Mouse (Mus musculus) macrophage (primary cell): Measurements from ENCODE around the gene Hdac5. TPM values are rescaled to one million over a fixed set of nuclear protein-coding genes. Genes with fewer than 3 reads are reported as not detected.
A peak's percentile ranks its signal among the peaks of the same experiment; 100 is the strongest.

Experiments used
- H3K27ac ChIP-seq: fragments of 350-480 bp; formaldehyde crosslinking; 2 replicates; pipeline ENCODE4 v1.9.0; 2021
- H3K36me3 ChIP-seq: fragments of 350-480 bp; formaldehyde crosslinking; 2 replicates; pipeline ENCODE4 v1.9.0; 2021; ENCODE audit errors: inconsistent target
- H3K4me3 ChIP-seq: fragments of 350-480 bp; formaldehyde crosslinking; 2 replicates; pipeline ENCODE4 v1.9.0; 2021; ENCODE audit errors: inconsistent target
- H3K79me2 ChIP-seq: fragments of 350-480 bp; formaldehyde crosslinking; 2 replicates; pipeline ENCODE4 v1.9.0; 2021; ENCODE audit errors: inconsistent target
- WGBS: methylation state at CpG from one replicate; pipeline ENCODE4 v1.1.7; 2026; ENCODE audit warnings: inconsistent platforms; ENCODE audit not compliant: missing documents; 5-methylcytosine and 5-hydroxymethylcytosine counted together
- polyA plus RNA-seq: library from polyadenylated mRNA; stranded (reverse); fragments of 250-400 nt; gene quantifications from 3 replicates; pipeline ENCODE4 v1.2.4, GENCODE M21; 2018; ENCODE audit warnings: inconsistent platforms
- total RNA-seq, 78 experiments: library from RNA; depleted of rRNA; stranded (reverse); fragments of 250-400 nt; gene quantifications; 1 replicate in 9 of 78; 2 replicates in 24 of 78; 3 replicates in 43 of 78; 4 replicates in 2 of 78; pipeline ENCODE4 v1.2.4; 2018; ENCODE audit warnings: inconsistent platforms in 56 of 78

The Hdac5 gene
- total RNA-seq (2018; cell fraction: chromatin; rRNA removed): 100 to 1,000 TPM in 13 of 26 experiments, 10 to 100 TPM in 13; 10.5 to 341 (median 94.0) TPM
- 10 to 100 TPM; 24.5 to 71.8 (median 47.2) TPM for total RNA-seq (2018; cell fraction: cytosol; rRNA removed)
- 100 to 1,000 TPM in 7 of 26 experiments, 10 to 100 TPM in 19; 11.4 to 146 (median 63.2) TPM for total RNA-seq (2018; cell fraction: nucleus; rRNA removed)
- polyA plus RNA-seq: 31.9 to 58.0 TPM (median 47.9 TPM) in 3 replicates

GRCm38 (mm10) chr11:102230006-102230741 lies at the start of gene Hdac5:
Gene Hdac5 (minus strand): TSS chr11:102230166.
- peak within 1 kb of the TSS; percentile 89 for H3K27ac ChIP-seq
- peaks cover 45% of the 10 kb centered on the region for H3K79me2 ChIP-seq
- no peaks in the 10 kb centered on the region; the same call in 1 of the 2 replicates for H3K36me3 ChIP-seq
- H3K4me3 ChIP-seq: peak within 1 kb of the TSS; percentile 89
- 1% methylated on average over 46 of the region's 49 CpGs for WGBS

GRCm38 (mm10) chr11:102279595-102279994 lies 49.6 kb upstream of the Hdac5 start:
- WGBS: 97% methylated on average over 3 of the region's 3 CpGs
- no peak overlapping the region for H3K27ac ChIP-seq
- no peaks in the 10 kb centered on the region for H3K79me2 ChIP-seq
- H3K36me3 ChIP-seq: no peaks in the 10 kb centered on the region
- H3K4me3 ChIP-seq: no peak overlapping the region

DNA sequence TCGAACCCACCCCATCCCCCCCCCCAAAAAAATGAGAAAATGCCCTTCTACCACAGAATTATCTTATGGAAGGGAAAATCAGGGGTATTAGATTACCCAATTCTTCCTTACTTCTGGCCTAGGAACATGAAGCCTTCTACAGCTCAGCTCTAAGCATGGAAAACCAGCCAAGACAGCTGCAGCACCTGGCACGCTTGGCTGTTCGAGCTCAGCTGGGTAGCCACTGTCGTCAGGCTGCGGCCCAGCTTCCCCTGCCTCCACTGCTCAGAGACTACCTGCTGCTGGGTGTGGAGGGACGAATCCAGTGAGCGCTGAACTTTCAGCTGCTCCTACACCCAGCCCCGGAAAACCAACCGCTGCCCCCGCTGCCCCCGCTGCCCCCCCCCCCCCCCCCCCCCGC lies 47.8 kb upstream of the Hdac5 start:
- Histone ChIP-seq H3K79me2 (no peaks in the 10 kb centered on the region), H3K36me3 (no peaks in the 10 kb centered on the region), H3K4me3 (no peak overlapping the region), H3K27ac (no peak overlapping the region)
- 97% methylated on average over 3 of the region's 12 CpGs for WGBS

GRCm38 (mm10) chr11:102276411-102276915 lies 46.5 kb upstream of the Hdac5 start:
- no peak overlapping the region for H3K4me3 ChIP-seq
- H3K27ac ChIP-seq: no peak overlapping the region
- H3K79me2 ChIP-seq: no peaks in the 10 kb centered on the region
- H3K36me3 ChIP-seq: no peaks in the 10 kb centered on the region
- 10% methylated on average over 28 of the region's 33 CpGs for WGBS

DNA sequence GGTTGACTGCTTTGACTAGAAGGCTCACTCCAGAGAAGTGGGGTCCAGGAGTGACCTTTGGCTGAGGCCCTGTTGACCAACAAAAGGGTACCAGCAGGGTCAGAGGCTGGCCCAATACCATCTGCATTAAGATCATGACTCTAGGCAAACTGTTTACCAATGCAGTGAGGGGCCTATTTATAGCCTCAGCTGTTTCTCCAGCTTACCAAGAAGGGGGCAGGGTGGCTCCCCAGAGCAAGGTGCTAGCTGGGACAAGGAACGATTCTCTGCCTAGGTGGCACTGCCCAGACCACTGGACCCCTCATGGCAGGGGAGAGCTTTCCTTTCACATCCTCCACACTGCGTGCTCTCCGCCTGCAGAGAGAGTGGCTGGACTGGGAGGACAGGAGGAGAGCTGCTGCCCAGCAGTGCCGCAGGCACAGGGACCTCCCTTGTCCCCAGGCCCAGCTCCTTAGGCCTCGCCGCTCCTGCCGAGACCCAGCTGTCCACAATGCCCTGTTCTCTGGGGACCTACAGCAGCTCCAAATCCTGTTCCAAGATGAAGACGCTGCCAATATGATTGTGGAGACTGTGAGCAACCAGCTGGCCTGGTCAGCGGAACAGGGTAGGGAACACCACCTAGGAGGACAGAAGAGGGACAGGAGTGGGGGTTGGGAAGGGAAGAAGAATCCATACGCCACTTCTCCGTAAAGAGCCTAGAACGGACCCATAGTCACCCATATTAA lies 38.7 kb upstream of the Hdac5 start, which contains the start of gene Asb16:
TSS of gene Asb16 (plus strand) at position 224 of the 725 bp plus-strand sequence.
- no peaks in the 10 kb centered on the region for H3K36me3 ChIP-seq
- H3K27ac ChIP-seq: no peak within 1 kb of the TSS
- H3K4me3 ChIP-seq: no peak within 1 kb of the TSS
- no peaks in the 10 kb centered on the region for H3K79me2 ChIP-seq
- WGBS: 93% methylated on average over 12 of the region's 12 CpGs

DNA sequence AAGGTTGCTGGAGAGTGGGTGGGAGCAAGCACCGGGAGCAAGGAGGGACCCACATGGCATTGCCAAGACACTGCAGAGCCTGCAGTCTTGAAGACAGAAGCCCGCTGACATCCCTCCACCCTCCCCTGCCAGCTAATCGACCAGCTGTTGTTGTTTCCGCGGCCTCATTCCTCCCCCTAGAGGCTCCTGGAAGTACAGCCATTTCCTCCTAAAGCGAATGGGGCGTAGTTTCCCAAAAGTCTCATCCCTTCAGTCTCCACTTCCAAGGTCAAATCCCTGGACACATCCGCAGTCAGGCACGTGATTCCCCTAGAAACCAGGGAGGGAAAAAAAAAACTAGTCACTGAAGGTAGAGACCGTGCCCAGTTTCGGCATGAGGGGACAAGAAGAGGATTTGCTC lies 37.5 kb upstream of the Hdac5 start:
- no peaks in the 10 kb centered on the region for H3K36me3 ChIP-seq

DNA sequence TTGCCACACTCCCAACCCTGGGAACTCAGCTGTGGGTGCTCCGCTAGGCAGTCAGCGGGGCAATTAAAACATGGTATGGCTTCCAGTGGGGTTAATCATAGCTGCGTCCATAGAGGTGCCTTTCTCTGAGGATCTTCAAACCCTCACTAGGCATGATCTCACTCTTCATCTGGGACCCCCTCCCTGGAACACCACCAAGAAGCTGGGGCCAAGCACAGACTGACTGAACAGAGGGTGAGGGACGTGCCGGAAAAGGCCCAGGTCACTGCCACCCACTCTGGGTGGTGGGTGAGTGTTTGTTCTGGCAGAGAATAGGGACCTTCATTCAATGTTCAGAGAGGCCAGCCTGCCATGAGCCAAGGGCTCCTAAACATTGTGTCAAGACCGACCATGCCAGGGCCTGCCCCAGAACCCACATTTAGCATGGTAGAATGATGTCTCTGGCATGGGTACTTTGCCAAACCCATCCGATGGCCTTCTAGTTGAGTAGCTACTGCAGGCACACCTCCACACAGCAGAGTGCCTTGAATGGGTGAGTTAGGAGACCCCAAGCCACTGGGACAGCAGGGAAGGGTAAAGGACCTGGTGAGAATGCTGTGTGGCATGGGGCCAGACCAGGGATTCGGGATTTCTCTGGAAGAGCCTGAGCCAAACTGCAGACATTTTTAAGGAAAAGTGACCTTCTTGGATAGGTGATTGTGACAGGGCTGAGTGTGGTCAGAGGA lies 36.8 kb upstream of the Hdac5 start:
- 89% methylated on average over 8 of the region's 8 CpGs for WGBS
- H3K27ac ChIP-seq: no peak overlapping the region
- no peak overlapping the region for H3K4me3 ChIP-seq
- H3K36me3 ChIP-seq: no peaks in the 10 kb centered on the region
- H3K79me2 ChIP-seq: no peaks in the 10 kb centered on the region

More for the DNA sequence above, 37.5 kb upstream of the Hdac5 start:
- no peak overlapping the region for H3K27ac ChIP-seq
- 10% methylated on average over 11 of the region's 11 CpGs for WGBS
- no peak overlapping the region for H3K4me3 ChIP-seq
- H3K79me2 ChIP-seq: no peaks in the 10 kb centered on the region

DNA sequence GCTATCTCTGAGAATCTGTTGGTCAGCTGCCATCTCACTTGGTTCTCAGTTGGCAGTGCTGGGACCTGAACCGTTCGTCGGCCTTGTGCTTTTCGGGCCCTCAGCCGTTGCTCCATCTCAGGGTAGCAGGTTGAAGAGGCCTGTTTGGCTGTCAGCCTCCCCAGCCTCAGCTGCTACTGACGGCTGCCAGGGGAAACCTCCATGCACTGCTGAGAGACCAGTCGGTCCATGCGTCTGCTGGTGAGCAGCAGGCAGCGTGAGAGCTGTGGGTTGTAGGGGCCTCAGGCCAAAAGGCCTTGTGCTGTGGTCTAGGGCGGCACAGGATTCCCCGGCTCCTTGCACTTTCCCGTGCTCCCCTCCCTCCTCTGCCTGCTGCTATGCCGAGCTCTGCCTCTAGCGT lies 35.9 kb upstream of the Hdac5 start:
- Histone ChIP-seq H3K4me3 (no peak overlapping the region), H3K79me2 (no peaks in the 10 kb centered on the region), H3K27ac (no peak overlapping the region), H3K36me3 (no peaks in the 10 kb centered on the region)
- 89% methylated on average over 14 of the region's 14 CpGs for WGBS

DNA sequence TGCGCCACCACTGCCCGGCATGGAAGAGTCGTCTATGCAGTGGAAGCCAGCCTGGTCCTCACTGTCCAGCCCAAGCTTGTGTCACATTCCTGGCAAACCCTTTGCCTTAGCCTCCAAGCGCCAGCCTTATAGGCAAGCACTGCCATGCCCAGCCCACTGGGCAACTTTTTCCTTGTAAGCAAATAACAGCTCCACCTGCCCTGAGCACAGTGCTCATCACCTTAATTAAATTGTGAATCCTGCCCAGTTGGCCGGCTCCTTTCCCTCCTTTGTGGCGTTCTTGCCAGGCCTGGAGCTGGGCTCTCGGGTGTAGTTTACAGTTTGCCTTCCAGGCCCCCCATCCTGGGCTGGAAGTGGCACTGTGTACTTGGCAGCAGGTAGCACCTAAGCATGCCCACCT lies 33.2 kb upstream of the Hdac5 start:
- Histone ChIP-seq H3K4me3 (no peak overlapping the region), H3K79me2 (no peaks in the 10 kb centered on the region), H3K36me3 (no peaks in the 10 kb centered on the region), H3K27ac (no peak overlapping the region)
- WGBS: 97% methylated on average over 7 of the region's 7 CpGs

- no peaks in the 10 kb centered on the region for H3K36me3 ChIP-seq
- no peak overlapping the region for H3K27ac ChIP-seq
- H3K79me2 ChIP-seq: no peaks in the 10 kb centered on the region
- 92% methylated on average over 3 of the region's 3 CpGs for WGBS
- no peak overlapping the region for H3K4me3 ChIP-seq
These were observed 28.6 kb upstream of the Hdac5 start for GRCm38 (mm10) chr11:102258521-102258920.

DNA sequence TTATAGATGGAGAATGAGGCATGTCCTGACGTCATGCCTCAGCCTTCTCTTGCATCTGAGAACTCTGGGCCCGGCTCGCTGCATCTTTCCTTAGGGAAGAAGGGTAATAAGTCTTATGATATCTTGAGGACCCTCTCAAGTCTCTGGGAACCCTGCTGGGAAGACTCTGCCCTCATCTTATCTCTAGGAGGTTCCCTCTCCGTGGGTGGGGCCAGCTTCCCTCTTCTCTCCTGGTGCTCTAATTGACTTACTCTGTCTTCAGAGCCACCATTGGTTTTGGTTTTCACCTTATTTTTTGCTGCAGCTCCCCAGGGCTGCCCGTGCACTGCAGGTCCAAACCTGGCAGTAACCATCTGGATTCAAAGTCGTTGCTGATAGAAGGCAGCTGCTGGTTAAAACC lies 28.1 kb upstream of the Hdac5 start:
- Histone ChIP-seq H3K79me2 (no peaks in the 10 kb centered on the region), H3K4me3 (no peak overlapping the region), H3K36me3 (no peaks in the 10 kb centered on the region), H3K27ac (no peak overlapping the region)
- WGBS: 97% methylated on average over 6 of the region's 6 CpGs

GRCm38 (mm10) chr11:102257514-102257913 lies 27.5 kb upstream of the Hdac5 start:
- WGBS: 73% methylated on average over 9 of the region's 9 CpGs

DNA sequence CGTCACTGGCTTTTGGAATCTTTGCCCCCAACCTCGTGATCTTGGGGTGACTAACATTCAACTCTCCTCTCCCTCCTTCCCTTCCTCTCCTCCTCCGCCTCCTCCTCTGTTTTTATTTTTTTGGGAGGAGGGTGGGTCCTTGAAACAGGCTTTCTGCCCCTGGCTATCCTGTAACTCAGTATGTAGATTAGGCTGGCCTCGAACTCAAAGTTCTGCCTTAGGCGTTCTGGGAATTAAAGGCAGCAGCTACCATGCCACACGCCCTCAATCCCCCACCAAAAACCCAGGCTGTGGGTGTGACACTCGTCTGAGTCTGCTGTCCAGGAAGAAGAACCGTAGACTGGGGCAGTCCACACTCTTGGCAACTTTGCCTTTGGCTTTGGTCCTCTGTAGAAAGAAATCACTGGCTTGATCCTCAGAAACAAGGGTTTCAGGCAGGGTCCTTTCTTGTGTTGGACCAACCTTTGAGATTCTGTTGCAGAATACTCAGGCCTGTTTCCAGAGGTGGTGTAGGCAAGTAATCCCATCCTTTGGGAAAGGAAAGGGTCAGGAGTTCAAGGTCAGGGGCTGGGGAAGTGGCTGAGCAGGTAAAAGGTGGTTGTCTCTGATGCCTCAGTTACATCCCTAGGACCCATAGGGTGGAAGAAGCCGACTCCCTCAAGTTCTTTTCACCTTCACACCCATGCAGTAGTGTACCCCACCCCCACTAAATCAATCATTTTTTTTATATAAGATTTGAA lies 19.6 kb upstream of the Hdac5 start:
- Histone ChIP-seq H3K79me2 (peaks cover 11% of the 10 kb centered on the region; the same call in 1 of the 2 replicates), H3K4me3 (peak overlapping the region; percentile 68), H3K36me3 (no peaks in the 10 kb centered on the region), H3K27ac (peak overlapping the region; percentile 59)
- WGBS: 16% methylated on average over 9 of the region's 9 CpGs

More at GRCm38 (mm10) chr11:102257514-102257913, 27.5 kb upstream of the Hdac5 start:
- H3K27ac ChIP-seq: no peak overlapping the region
- no peak overlapping the region for H3K4me3 ChIP-seq
- no peaks in the 10 kb centered on the region for H3K79me2 ChIP-seq
- no peaks in the 10 kb centered on the region for H3K36me3 ChIP-seq
